Mouse (Mus musculus) erythroid progenitor cell, adult 5-6 weeks (primary cell): ENCODE results near the gene Med10. TPM values are rescaled to one million over a fixed set of nuclear protein-coding genes. Genes with fewer than 3 reads are reported as not detected.

Experiments
- ATAC-seq: replicated peaks from 2 replicates; pipeline ENCODE4 v1.8.0; 2016; ENCODE audit warnings: moderate number of reproducible peaks, mild to moderate bottlenecking, moderate TSS enrichment, inconsistent platforms; ENCODE audit not compliant: poor library complexity, low FRiP score, severe bottlenecking
- total RNA-seq, 2 experiments: library from RNA; stranded (forward) in 1 of 2; stranded (reverse) in 1 of 2; fragments of 150-400 nt in 1 of 2; fragments of 186-747, 209-891 nt in 1 of 2; gene quantifications; 2 replicates each; pipeline versions ENCODE4 v1.2.3 to v1.2.4; 2015 to 2017; ENCODE audit warnings: low replicate concordance in 2 of 2

Gene Med10
- total RNA-seq (2015; ENCODE audit: low replicate concordance) (21.3 and 38.1 TPM in 2 replicates), total RNA-seq (2017; ENCODE audit: low replicate concordance) (13.4 and 18.4 TPM in 2 replicates)

- no peak for ATAC-seq
Observed at GRCm38 (mm10) chr13:69802095-69802494, at the start of gene Med10. TSS of gene Med10 (plus strand) at chr13:69802395.

GRCm38 (mm10) chr13:69752875-69753274 lies 49.3 kb upstream of the Med10 start:
- no peak for ATAC-seq

GRCm38 (mm10) chr13:69758979-69759378 lies 43.2 kb upstream of the Med10 start:
- no peak for ATAC-seq

GRCm38 (mm10) chr13:69761393-69761792 lies 40.8 kb upstream of the Med10 start:
- ATAC-seq, result no peak

GRCm38 (mm10) chr13:69764646-69765045 lies 37.5 kb upstream of the Med10 start:
- ATAC-seq, result no peak

GRCm38 (mm10) chr13:69768152-69768551 lies 34.0 kb upstream of the Med10 start:
- no peak for ATAC-seq

GRCm38 (mm10) chr13:69770538-69771456 lies 31.4 kb upstream of the Med10 start:
- no peak for ATAC-seq

- no peak for ATAC-seq
Observed at GRCm38 (mm10) chr13:69772358-69772757, 29.8 kb upstream of the Med10 start.

- no peak for ATAC-seq
Observed at GRCm38 (mm10) chr13:69778221-69778620, 24.0 kb upstream of the Med10 start.

GRCm38 (mm10) chr13:69788704-69789103 lies 13.5 kb upstream of the Med10 start:
- ATAC-seq, result no peak

GRCm38 (mm10) chr13:69791814-69792213 lies 10.4 kb upstream of the Med10 start:
- ATAC-seq, result no peak

GRCm38 (mm10) chr13:69792541-69793009 lies 9.6 kb upstream of the Med10 start:
- ATAC-seq, result no peak

GRCm38 (mm10) chr13:69794808-69795207 lies 7.4 kb upstream of the Med10 start:
- ATAC-seq, result no peak

- peak; percentile 89 for ATAC-seq
Observed at GRCm38 (mm10) chr13:69809681-69810611, 7.8 kb downstream of the Med10 start.

GRCm38 (mm10) chr13:69810936-69811680 lies 8.9 kb downstream of the Med10 start:
- ATAC-seq, result no peak

GRCm38 (mm10) chr13:69813870-69814269 lies 11.7 kb downstream of the Med10 start:
- ATAC-seq, result no peak

- ATAC-seq, result no peak
Observed at GRCm38 (mm10) chr13:69818306-69818705, 16.1 kb downstream of the Med10 start.

GRCm38 (mm10) chr13:69821169-69821822 lies 19.1 kb downstream of the Med10 start:
- ATAC-seq, result no peak
